Mouse (Mus musculus) liver, embryonic 12.5 days (tissue): Measurements from ENCODE around the gene Gast. TPM values are rescaled to one million over a fixed set of nuclear protein-coding genes. Genes with fewer than 3 reads are reported as not detected.

Source experiments
- ATAC-seq: fragments of 200-750 bp; cut with Nextera tagmentation; 2 replicates; pipeline ENCODE4 v1.8.0; 2017; ENCODE audit warnings: moderate number of reproducible peaks, mild to moderate bottlenecking, moderate library complexity
- H3K27ac ChIP-seq: fragments of 300-500 bp; sonication (generic); 2 replicates; pipeline ENCODE4 v1.5.1; 2016; ENCODE audit warnings: mild to moderate bottlenecking
- H3K27me3 ChIP-seq: fragments of 300-500 bp; sonication (generic); replicated peaks from 2 replicates; pipeline ENCODE4 v1.6.1; 2016; ENCODE audit warnings: mild to moderate bottlenecking, moderate library complexity
- H3K36me3 ChIP-seq: fragments of 300-500 bp; sonication (generic); 2 replicates; pipeline ENCODE4 v1.6.1; 2016; ENCODE audit warnings: mild to moderate bottlenecking, moderate library complexity
- H3K4me1 ChIP-seq: fragments of 300-500 bp; sonication (generic); 2 replicates; pipeline ENCODE4 v1.6.1; 2016
- H3K4me2 ChIP-seq: fragments of 300-500 bp; sonication (generic); 2 replicates; pipeline ENCODE4 v1.6.1; 2016; ENCODE audit warnings: mild to moderate bottlenecking, moderate library complexity
- H3K4me3 ChIP-seq: fragments of 300-500 bp; sonication (generic); 2 replicates; pipeline ENCODE4 v1.5.1; 2016; ENCODE audit warnings: mild to moderate bottlenecking, moderate library complexity
- H3K9ac ChIP-seq: fragments of 300-500 bp; sonication (generic); 2 replicates; pipeline ENCODE4 v1.6.1; 2016; ENCODE audit warnings: mild to moderate bottlenecking, moderate library complexity
- H3K9me3 ChIP-seq: fragments of 300-500 bp; sonication (generic); replicated peaks from 2 replicates; pipeline ENCODE4 v1.6.1; 2016; ENCODE audit warnings: mild to moderate bottlenecking, moderate library complexity
- WGBS: fragments of 180-500 bp; shearing (Covaris S2); methylation state at CpG from one replicate; pipeline ENCODE4 v1.1.7; 2016; ENCODE audit not compliant: insufficient replicate concordance; 5-methylcytosine and 5-hydroxymethylcytosine counted together
- polyA plus RNA-seq: library from polyadenylated mRNA; unstranded; fragments of >200 nt; fragmentation: Nextera tagmentation; extraction: Ambion mirVana; gene quantifications from 2 replicates; pipeline ENCODE4 v1.2.1, GENCODE M21; 2016

The Gast gene
- polyA plus RNA-seq, 1 experiment from 2014 or later, result not detected

- no peak for ATAC-seq
- 63% methylated on average over 8 of the region's 8 CpGs for WGBS
Observed at GRCm38 (mm10) chr11:100371981-100372558, 37.9 kb downstream of the Gast start.

GRCm38 (mm10) chr11:100375127-100375526, 40.9 kb downstream of the Gast start:
- Histone ChIP-seq H3K36me3 (peaks cover 78% of the 10 kb centered on the region), H3K4me2 (no peak overlapping the region), H3K9me3 (no peaks in the 10 kb centered on the region), H3K4me3 (no peak overlapping the region), H3K27ac (no peak overlapping the region), H3K9ac (no peak overlapping the region), H3K4me1 (no peaks in the 10 kb centered on the region), H3K27me3 (no peaks in the 10 kb centered on the region)
- 73% methylated on average over 9 of the region's 9 CpGs for WGBS
- ATAC-seq, result no peak

More at GRCm38 (mm10) chr11:100371981-100372558, 37.9 kb downstream of the Gast start:
- Histone ChIP-seq H3K4me1 (peaks cover 3% of the 10 kb centered on the region; the same call in 1 of the 2 replicates), H3K4me3 (no peak overlapping the region), H3K27ac (no peak overlapping the region), H3K36me3 (peaks cover 51% of the 10 kb centered on the region), H3K9ac (no peak overlapping the region), H3K4me2 (no peak overlapping the region), H3K27me3 (no peaks in the 10 kb centered on the region), H3K9me3 (no peaks in the 10 kb centered on the region)

GRCm38 (mm10) chr11:100376005-100376404, 41.8 kb downstream of the Gast start:
- H3K4me3 ChIP-seq, result no peak overlapping the region
- no peaks in the 10 kb centered on the region for H3K27me3 ChIP-seq
- H3K4me2 ChIP-seq, result no peak overlapping the region
- no peaks in the 10 kb centered on the region for H3K4me1 ChIP-seq
- 73% methylated on average over 4 of the region's 4 CpGs for WGBS
- H3K9ac ChIP-seq, result no peak overlapping the region
- H3K9me3 ChIP-seq, result no peaks in the 10 kb centered on the region
- no peak overlapping the region for H3K27ac ChIP-seq
- ATAC-seq, result no peak
- peaks cover 82% of the 10 kb centered on the region for H3K36me3 ChIP-seq

- Histone ChIP-seq H3K36me3 (peaks cover 78% of the 10 kb centered on the region), H3K9ac (no peak overlapping the region), H3K9me3 (no peaks in the 10 kb centered on the region), H3K27me3 (no peaks in the 10 kb centered on the region), H3K4me2 (no peak overlapping the region), H3K4me1 (no peaks in the 10 kb centered on the region), H3K27ac (no peak overlapping the region), H3K4me3 (no peak overlapping the region)
- WGBS, result 80% methylated on average over 21 of the region's 21 CpGs
- no peak for ATAC-seq
Observed at GRCm38 (mm10) chr11:100376746-100377389, 42.7 kb downstream of the Gast start.

- WGBS, result 83% methylated on average over 14 of the region's 14 CpGs
- Histone ChIP-seq H3K4me3 (no peak overlapping the region), H3K4me1 (no peaks in the 10 kb centered on the region), H3K9me3 (no peaks in the 10 kb centered on the region), H3K4me2 (no peak overlapping the region), H3K27ac (no peak overlapping the region), H3K27me3 (no peaks in the 10 kb centered on the region), H3K9ac (no peak overlapping the region), H3K36me3 (peaks cover 77% of the 10 kb centered on the region)
- ATAC-seq, result no peak
Observed at GRCm38 (mm10) chr11:100377989-100378388, 43.8 kb downstream of the Gast start.

GRCm38 (mm10) chr11:100378446-100378845, 44.2 kb downstream of the Gast start:
- peaks cover 78% of the 10 kb centered on the region for H3K36me3 ChIP-seq
- WGBS, result 63% methylated on average over 5 of the region's 5 CpGs
- no peak for ATAC-seq
- H3K4me1 ChIP-seq, result no peaks in the 10 kb centered on the region
- no peak overlapping the region for H3K9ac ChIP-seq
- H3K9me3 ChIP-seq, result no peaks in the 10 kb centered on the region
- no peak overlapping the region for H3K4me3 ChIP-seq
- H3K27me3 ChIP-seq, result no peaks in the 10 kb centered on the region
- H3K27ac ChIP-seq, result no peak overlapping the region
- H3K4me2 ChIP-seq, result no peak overlapping the region

- no peak overlapping the region for H3K9ac ChIP-seq
- no peaks in the 10 kb centered on the region for H3K27me3 ChIP-seq
- H3K4me3 ChIP-seq, result no peak overlapping the region
- no peaks in the 10 kb centered on the region for H3K9me3 ChIP-seq
- no peaks in the 10 kb centered on the region for H3K4me1 ChIP-seq
- H3K36me3 ChIP-seq, result peaks cover 72% of the 10 kb centered on the region
- ATAC-seq, result no peak
- no peak overlapping the region for H3K27ac ChIP-seq
- no peak overlapping the region for H3K4me2 ChIP-seq
- 73% methylated on average over 4 of the region's 4 CpGs for WGBS
Observed at GRCm38 (mm10) chr11:100379311-100379710, 45.1 kb downstream of the Gast start.

GRCm38 (mm10) chr11:100382682-100383081, 48.5 kb downstream of the Gast start:
- H3K36me3 ChIP-seq, result peaks cover 65% of the 10 kb centered on the region
- 75% methylated on average over 6 of the region's 6 CpGs for WGBS
- no peak overlapping the region for H3K4me3 ChIP-seq
- peaks cover 13% of the 10 kb centered on the region for H3K4me1 ChIP-seq
- H3K27ac ChIP-seq, result no peak overlapping the region
- no peak overlapping the region for H3K9ac ChIP-seq
- no peak for ATAC-seq
- no peaks in the 10 kb centered on the region for H3K9me3 ChIP-seq
- no peaks in the 10 kb centered on the region for H3K27me3 ChIP-seq
- no peak overlapping the region for H3K4me2 ChIP-seq

GRCm38 (mm10) chr11:100385016-100385415, 50.8 kb downstream of the Gast start:
- H3K9me3 ChIP-seq, result no peaks in the 10 kb centered on the region
- no peak overlapping the region for H3K4me3 ChIP-seq
- 66% methylated on average over 3 of the region's 3 CpGs for WGBS
- no peak for ATAC-seq
- H3K36me3 ChIP-seq, result peaks cover 45% of the 10 kb centered on the region
- H3K4me2 ChIP-seq, result no peak overlapping the region
- H3K27ac ChIP-seq, result no peak overlapping the region
- H3K4me1 ChIP-seq, result peaks cover 33% of the 10 kb centered on the region
- H3K27me3 ChIP-seq, result no peaks in the 10 kb centered on the region
- H3K9ac ChIP-seq, result no peak overlapping the region

GRCm38 (mm10) chr11:100386586-100386985, 52.4 kb downstream of the Gast start:
- 43% methylated on average over 5 of the region's 5 CpGs for WGBS
- H3K9ac ChIP-seq, result no peak overlapping the region
- no peak overlapping the region for H3K4me3 ChIP-seq
- no peaks in the 10 kb centered on the region for H3K27me3 ChIP-seq
- H3K27ac ChIP-seq, result no peak overlapping the region
- H3K9me3 ChIP-seq, result no peaks in the 10 kb centered on the region
- peaks cover 33% of the 10 kb centered on the region for H3K36me3 ChIP-seq
- H3K4me2 ChIP-seq, result no peak overlapping the region
- H3K4me1 ChIP-seq, result peaks cover 47% of the 10 kb centered on the region
- no peak for ATAC-seq
